Mouse (Mus musculus): ENCODE results near the gene Pgk2. TPM values are rescaled to one million over a fixed set of nuclear protein-coding genes. Genes with fewer than 3 reads are reported as not detected.

Pgk2 gene
- not detected for total RNA-seq (2023)

GRCm38 (mm10) chr17:40208540-40208939 is at the start of gene Pgk2:
TSS of gene Pgk2 (minus strand) at chr17:40208640.

GRCm38 (mm10) chr17:40242135-40242534 is 33.7 kb upstream of the Pgk2 start, which contains the start of gene Crisp3:
TSS of gene Crisp3 (minus strand) at chr17:40242288.

Other genes with a start within 250 kb of the Pgk2 start
- gene AC192777.2, start 113.2 kb downstream of the Pgk2 start, total RNA-seq (2023), result not detected
- not detected for gene Crisp3, start 33.6 kb upstream of the Pgk2 start, total RNA-seq (2023)
- gene Crisp1, start 110.6 kb upstream of the Pgk2 start, total RNA-seq (2023), result not detected